Mouse (Mus musculus) lung, adult 2 months (tissue): Measurements from ENCODE around the gene Iqca. TPM values are rescaled to one million over a fixed set of nuclear protein-coding genes. Genes with fewer than 3 reads are reported as not detected.

Experiments used
- DNase-seq: peaks from one replicate; pipeline ENCODE4 v3.0.0; 2022
- H3K4me1 ChIP-seq: fragments of 200-500 bp; 2 replicates; pipeline ENCODE4 v1.6.1; 2011; ENCODE audit warnings: low read length; ENCODE audit not compliant: control insufficient read depth, insufficient read depth
- H3K4me3 ChIP-seq: fragments of 200-500 bp; replicated peaks from 2 replicates; pipeline ENCODE3; 2011; ENCODE audit warnings: low read depth, mild to moderate bottlenecking, control low read depth, low read length; ENCODE audit errors: extremely low read depth
- CTCF ChIP-seq: fragments of 200-500 bp; IDR thresholded peaks from 2 replicates; pipeline ENCODE4 v1.5.1; 2011; ENCODE audit warnings: mild to moderate bottlenecking, low read length, control low read depth; ENCODE audit not compliant: insufficient read depth
- POLR2A ChIP-seq: fragments of 200-500 bp; IDR thresholded peaks from 2 replicates; pipeline ENCODE4 v1.6.1; 2011; ENCODE audit warnings: low read depth, mild to moderate bottlenecking, control low read depth, low read length, borderline replicate concordance; ENCODE audit errors: extremely low read depth
- WGBS: fragments of 180-500 bp; shearing (Covaris S2); methylation state at CpG from one replicate; pipeline ENCODE4 v1.1.7; 2018; 5-methylcytosine and 5-hydroxymethylcytosine counted together
- polyA plus RNA-seq: library from polyadenylated mRNA; depleted of rRNA; stranded (reverse); fragments of >200 nt; gene quantifications from 2 replicates; pipeline ENCODE4 v1.2.3, GENCODE M21; 2012; rRNA removed

Gene Iqca
- polyA plus RNA-seq, 1 experiment = 4.1 TPM

DNA sequence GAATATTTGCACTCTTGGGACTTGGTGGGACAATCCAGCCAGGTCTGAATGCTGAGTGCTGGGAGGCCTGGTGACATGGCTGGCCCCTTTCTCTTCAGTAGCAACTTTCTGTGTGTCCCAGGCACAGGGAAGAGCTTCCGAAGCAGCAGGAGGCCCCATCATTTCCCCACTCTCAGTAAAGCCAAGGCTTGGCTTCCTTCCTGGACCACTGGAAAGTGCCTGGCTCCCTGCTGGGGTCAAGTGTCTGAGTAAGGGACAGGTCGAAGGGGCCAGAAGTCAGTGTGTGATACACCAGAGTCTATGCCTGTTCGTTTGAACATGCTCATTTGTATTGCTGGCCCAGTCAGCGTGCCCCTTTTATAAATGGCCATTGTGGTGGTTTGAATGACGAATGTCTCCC is 152.2 kb downstream of the Iqca start:
- 50% methylated on average over 5 of the region's 5 CpGs for WGBS
- H3K4me1 ChIP-seq = no peaks in the 10 kb centered on the region
- no peak for DNase-seq
- TF ChIP-seq CTCF (no peak), POLR2A (no peak)
- H3K4me3 ChIP-seq = no peak overlapping the region

DNA sequence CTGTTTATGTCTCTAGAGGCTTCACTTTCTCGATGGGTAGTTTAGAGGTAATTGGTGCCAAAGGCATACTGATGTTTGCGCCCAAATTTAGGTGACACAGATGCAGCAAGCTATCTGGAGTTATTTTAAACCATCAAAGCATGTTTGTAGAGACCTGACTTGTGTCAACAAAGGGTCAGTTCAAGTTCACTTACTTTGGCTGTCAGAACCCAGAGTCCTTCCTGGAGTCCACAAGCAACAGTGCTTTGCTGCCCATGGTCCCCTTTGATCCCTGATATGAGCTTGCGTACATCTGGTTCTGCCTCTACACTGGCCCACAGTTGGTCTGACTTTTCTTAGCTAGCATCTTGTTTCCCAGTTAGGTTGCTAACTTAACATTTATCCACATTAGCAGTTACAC is 153.3 kb downstream of the Iqca start:
- WGBS = 72% methylated on average over 3 of the region's 3 CpGs

DNA sequence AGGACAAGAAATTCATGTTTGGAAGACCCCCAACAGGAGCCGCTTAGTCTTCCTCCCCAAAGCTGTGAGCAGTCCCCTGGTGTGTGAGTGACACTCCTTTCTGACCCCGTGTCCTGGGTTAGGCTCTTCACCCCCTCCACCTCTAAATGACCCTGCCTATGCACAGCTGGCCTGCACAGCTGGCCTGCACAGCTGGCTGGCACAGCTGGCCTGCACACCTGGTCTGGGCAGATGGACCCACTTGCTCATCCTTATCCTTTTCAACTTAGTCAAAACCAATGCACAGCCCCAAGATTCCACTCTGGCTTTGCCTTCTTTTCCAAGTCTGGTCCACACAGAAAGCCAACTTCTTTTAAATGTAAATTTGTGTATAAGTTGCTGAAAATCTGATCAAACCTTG is 154.5 kb downstream of the Iqca start:
- Histone ChIP-seq H3K4me3 (no peak overlapping the region), H3K4me1 (no peaks in the 10 kb centered on the region)
- TF ChIP-seq POLR2A (no peak), CTCF (no peak)
- no peak for DNase-seq
- WGBS = 64% methylated on average over 2 of the region's 2 CpGs

More for the DNA sequence above, 153.3 kb downstream of the Iqca start:
- Histone ChIP-seq H3K4me3 (no peak overlapping the region), H3K4me1 (no peaks in the 10 kb centered on the region)
- TF ChIP-seq CTCF (no peak), POLR2A (no peak)
- no peak for DNase-seq

DNA sequence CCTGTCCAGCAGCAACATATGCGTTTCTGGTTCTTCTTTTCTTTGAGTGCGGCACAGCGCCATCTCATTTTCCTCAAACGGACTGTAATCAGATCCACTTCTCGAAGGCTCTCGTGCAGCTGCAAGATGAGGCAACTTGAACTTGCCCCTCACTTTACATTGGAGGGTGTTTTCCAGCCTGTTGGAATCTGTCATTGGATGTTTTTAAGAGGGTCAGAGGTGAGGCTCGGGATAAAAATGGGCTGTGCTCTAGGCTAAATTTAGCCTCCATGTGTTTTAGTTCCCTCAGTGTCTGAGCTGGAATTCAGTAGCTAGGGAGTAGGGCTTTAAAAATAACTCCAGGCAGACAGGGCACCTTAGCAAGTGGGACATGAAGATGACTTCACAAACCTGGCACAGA is 155.1 kb downstream of the Iqca start:
- no peaks in the 10 kb centered on the region for H3K4me1 ChIP-seq
- DNase-seq = no peak
- H3K4me3 ChIP-seq = no peak overlapping the region
- WGBS = 39% methylated on average over 7 of the region's 7 CpGs
- no peak for TF ChIP-seq POLR2A
- TF ChIP-seq CTCF = no peak

DNA sequence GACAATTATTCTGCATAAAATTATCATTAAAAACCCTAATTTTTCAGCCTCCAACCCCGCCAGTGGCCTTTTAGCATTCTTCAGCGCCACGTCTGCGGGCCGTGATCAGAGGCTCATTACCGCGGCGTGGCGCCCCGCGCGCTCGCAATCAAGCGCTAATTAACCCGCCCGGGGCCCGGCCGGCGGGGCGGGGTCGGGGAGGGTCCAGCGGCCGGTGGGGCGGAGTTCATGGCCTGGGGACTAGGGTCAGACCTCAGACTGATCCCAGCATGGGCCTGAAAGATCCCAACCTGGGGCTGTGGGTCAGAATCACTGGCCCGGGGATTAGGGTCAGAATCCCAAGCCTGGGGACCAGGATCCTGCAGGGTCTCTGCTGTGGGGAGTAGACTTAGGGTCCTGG is 160.9 kb downstream of the Iqca start:
- no peak overlapping the region for H3K4me3 ChIP-seq
- DNase-seq = no peak
- TF ChIP-seq CTCF = no peak
- no peak for TF ChIP-seq POLR2A
- 4% methylated on average over 25 of the region's 25 CpGs for WGBS
- no peaks in the 10 kb centered on the region for H3K4me1 ChIP-seq

Other genes starting within 250 kb of the Iqca start
- gene Gbx2, start 222.2 kb downstream of the Iqca start, polyA plus RNA-seq = 0.06 TPM in 1 of 2 replicates, not detected in the other
- 0.25 and 1.4 TPM in 2 replicates for gene Asb18, start 138.7 kb downstream of the Iqca start, polyA plus RNA-seq
- gene Ackr3, start 50.6 kb upstream of the Iqca start, polyA plus RNA-seq = 89.3 and 96.4 TPM in 2 replicates